Mouse (Mus musculus) urinary bladder, postnatal 25 days (tissue): Measurements from ENCODE around the gene Tamm41.

ENCODE experiments used
- DNase-seq: peaks from one replicate; pipeline ENCODE4 v3.0.0; 2022; ENCODE audit warnings: low spot score

Tamm41 gene

DNA sequence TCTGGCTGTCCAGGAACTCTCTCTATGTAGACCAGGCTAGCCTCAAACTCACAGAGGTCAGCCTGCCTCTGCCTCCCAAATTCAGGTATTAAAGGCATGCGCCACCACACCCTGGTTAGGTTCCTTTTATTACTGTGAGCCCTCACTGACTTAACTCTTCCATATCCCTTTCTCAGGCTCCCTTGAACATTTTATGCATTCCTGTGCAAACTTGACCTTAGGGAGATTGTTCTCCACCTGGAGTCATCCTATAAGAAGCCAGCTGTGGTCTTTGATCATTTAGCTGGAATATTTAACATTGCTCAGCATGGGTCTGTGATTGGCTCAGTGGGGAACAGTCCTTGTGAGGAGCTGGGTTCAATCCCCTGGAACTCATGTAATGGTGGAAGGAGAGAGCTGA is 63.3 kb downstream of the Tamm41 start:
- DNase-seq: no peak

DNA sequence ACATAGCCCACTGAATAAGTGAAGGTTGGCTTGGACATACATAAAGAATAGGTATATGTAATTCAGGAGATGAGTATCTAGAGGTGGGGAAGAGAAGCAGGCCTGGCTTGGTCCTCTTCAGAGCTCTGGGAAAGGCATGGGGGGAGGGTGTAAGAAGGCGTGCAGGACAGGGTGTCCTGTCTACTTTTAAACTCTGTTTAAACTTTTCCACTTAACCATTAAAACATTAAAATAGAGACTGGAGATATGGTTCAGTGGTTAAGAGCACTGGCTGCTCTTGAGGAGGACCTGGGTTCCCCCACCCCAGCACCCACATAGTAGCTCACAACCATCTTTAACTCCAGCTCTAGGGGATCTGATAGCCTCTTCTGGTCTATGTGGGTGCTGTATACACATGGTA is 64.7 kb downstream of the Tamm41 start:
- DNase-seq: no peak

DNA sequence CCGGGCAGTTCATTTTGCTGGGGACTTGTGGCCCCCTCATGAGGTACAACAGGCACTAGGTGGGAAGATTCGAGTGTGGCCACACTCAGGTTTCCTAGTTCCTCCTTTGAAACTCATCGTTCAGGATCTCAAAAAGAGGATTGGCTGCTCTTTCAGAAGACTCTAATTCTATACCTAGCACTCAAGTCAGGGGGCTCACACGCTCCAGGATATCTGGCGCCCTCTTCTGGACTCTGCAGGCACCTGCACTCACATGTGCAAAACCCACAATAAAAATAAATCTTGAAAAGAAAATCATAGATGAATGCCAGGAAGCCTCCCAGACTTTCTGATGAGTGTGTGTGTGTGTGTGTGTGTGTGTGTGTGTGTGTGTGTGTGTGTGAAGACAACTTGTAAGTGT is 66.8 kb downstream of the Tamm41 start:
- DNase-seq: no peak

DNA sequence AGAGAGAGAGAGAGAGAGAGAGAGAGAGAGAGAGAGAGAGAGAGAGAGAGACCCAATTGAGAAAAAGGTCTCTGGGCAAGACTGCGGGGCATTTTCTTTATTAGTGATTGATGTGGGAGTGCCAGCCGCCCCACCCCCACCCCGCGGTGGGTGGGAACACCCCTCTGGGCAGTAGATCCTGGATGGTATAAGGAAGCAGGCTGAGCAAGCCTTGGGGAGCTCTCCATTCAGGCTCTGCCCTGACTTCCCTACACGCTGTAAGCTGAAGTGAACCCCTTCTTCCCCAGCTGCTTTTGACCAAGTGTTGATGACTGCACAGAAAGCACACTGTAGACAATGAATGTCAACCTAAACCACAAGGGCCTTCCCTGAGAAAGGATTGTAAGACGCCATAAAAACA is 67.3 kb downstream of the Tamm41 start:
- no peak for DNase-seq

DNA sequence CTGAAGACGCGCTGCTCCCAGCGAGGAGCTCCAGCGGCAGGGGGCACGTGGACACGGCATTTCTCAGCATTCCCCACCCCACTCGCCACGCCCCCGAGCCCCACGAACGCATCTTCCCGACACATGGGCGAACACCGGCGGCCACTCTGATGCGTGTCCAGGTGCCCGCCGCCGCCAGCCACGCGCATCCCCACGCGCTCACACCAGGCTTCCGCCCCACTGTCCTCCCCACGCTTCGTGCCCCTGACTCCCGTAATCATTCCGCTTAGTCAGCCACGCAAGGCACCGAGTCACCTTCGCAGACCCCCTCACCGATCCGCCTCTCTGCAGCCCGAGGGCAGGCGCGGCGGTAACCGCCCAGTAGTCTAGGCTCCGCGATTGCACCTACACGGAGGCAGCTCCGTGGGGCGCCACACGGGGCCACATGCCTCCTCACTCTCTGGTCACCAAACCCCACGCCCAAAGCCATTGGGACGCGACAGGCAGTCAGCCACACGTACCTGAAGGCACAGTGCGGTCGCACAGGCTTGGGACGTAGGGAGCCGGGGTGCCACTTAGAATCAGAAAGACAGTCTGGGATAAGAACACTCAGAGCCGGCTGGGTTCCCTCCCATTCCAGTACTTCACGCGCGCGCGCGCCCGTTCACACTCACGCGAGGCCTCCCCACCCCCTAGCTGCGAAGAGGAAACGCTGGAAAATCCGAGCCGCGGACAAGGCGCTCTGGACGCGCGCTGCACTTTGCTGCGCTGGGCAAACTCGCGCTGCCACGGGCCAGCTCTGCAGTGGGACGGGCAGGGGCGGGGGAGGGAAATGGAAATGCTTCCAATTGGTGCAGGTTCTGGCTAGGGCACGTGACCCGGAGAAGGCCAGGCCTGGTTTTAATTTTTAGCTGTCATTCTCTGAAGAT is 68.2 kb downstream of the Tamm41 start, which contains the start of gene Vgll4:
Gene Vgll4 (minus strand): TSS at position 782 of the 908 bp plus-strand sequence.
- DNase-seq: peak; percentile 67

DNA sequence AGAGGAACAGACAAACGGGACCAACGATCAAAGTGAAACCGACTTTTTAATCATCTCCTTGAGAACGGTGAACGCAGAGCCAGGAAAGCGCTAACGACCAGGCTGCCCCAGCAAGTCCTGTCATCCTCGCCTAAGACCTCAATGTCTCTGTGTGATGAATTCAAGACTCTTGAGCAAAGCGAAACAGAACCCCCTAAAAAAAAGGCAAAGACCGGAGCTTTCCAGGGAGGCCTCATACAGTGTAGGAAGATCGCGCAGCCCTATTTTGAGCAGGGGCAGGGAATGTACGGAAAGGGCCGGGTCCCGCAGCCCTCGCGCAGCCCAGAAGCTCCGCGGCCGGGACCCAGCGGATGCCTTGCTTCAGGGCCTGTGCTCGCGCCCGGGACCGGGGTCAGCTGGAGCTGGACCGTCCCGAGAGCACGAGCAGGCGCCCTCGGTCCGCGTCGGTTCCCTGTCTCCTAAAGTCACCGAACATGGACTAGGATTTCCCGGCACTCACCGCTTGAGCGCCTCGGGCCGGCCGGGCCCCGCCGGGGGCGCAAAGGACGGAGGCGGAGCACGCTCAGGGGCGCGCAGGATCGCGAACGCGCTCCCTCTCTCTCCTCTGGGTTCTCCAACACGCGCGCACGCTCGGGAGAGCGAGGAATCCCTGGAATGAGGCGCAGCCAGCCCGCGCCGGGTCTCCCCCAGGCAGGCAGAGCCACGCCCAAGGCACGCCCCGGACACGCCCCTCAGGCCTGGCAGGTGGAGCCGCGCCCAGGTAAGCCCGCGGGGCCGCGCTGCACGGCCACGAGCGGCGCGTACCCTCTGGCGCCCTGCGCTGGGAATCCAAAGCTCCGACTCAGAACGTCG is 69.1 kb downstream of the Tamm41 start:
- DNase-seq: peak; percentile 91

DNA sequence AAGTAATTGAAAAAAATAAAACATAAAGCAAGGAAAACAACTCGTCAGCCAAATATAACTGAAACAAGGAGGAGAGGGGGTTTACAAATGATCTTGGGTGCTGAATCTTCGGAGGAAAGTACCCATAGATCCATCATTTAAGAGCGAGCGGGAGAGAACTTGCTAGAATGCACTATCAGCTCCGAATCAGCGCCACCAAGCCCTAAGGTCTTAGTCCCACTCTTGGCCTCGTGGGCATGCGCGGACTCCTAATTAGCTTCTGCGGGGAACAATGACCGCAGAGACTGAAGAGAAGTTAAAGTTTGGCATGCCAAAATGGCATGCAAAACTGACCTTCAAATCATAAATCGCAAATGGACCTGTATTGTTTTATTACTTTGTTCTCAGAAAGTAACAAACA is 70.1 kb downstream of the Tamm41 start:
- DNase-seq: no peak

DNA sequence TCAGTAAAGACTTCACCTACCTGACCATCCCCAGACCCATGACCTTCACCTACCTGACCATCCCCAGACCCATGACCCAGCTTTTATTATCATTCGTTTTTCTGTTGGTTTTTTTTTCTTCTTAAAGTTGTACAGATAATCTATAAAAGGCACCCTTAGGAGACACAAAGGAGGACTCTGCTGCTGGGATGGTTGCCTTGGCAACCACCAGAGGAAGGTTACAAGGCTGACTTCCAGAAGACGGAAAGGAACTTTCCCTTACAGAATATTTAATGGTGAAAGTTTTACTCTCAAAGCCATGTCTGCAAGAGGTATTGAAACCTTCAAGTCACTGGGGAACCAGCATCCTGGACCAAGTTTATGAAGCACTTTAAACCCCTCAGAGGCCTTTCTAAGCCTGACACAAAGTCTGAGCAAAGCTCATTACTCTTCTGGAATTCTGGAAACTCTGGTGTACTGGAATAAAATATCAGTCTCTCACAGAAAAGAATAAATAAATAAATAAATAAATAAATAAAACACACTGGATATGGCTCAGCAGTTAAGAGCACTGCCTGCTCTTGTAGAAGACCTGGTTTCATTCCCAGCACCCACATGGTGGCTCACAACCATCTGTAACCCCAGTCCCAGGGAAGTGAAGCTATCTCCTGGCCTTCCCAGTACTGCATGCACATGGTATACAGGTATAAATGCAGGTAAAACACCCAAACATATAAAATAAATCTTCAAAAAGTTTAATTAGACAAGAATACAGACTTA is 71.1 kb downstream of the Tamm41 start:
- no peak for DNase-seq

DNA sequence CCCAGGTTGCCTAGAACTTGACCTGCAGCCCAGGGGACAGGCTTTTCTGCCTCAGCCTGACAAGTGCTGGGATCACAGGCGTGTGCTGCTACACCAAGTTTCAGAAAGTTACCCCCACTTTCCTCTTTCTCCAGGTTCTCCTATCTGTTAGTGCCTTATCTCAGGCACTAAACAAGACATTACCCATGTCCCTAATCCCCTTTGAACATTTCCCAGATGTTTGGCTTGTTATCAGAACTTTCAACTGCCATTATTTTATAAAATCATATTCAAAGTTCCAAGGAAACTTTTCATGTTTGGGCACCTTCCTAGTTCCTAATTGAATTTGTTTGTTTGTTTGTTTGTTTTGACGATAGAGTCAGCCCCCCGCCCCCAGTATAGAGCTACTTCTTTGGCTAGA is 71.9 kb downstream of the Tamm41 start:
- no peak for DNase-seq

DNA sequence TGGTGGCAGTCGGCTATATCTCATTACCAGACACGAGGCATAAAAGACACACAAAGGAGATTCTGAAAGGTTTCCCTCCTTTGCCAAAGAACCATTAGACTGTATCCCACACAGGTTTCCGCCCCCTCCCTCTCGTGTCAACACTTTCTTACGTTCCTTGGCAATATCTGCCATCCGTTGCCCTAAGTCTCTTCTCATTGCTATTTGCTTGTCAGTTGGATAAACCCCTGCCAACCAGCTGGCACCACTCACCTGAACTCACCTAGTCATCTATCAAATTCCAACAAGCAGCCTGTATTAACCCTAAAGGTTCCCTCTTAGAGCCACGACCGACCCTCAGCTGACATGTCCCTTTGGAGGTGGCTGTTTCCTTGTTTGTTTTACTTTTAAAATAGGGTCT is 72.3 kb downstream of the Tamm41 start:
- no peak for DNase-seq

DNA sequence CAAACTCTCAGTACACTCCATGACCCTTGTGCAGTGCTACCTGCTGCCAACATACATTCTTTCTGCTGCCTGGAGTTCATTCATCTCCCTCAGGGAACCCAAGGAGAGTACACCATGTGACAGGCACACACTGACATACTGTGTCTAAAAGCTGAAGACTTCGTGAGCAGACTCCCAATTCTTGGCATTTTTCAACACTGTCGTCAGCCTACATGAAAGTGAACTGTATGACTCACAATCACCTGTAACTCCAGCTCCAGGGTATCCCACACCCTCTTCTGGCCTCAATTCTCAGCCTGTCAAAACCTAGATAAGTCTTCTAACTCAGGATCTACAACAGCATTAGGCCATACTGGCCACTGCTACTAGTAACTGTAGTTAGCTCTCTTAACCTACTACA is 73.4 kb downstream of the Tamm41 start:
- DNase-seq: no peak

DNA sequence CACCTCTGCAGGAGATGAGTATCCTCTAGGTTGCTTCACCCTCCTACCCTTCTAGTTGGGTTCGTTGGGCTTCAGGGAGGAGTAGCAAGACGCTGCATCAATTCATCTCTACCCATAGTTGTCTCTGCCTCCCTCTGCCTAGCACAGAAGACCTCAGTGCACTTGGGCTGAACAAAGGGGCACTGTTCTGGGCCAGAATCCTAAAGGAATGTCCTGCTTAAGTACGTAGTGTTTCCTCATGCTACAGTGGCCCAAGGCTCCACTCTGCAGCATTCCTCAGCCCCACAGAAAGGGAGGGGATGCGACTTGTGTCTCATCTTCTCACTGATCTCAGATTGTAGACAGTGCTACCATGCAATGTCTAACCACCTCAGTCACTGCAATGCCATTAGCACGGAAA is 74.0 kb downstream of the Tamm41 start:
- no peak for DNase-seq

DNA sequence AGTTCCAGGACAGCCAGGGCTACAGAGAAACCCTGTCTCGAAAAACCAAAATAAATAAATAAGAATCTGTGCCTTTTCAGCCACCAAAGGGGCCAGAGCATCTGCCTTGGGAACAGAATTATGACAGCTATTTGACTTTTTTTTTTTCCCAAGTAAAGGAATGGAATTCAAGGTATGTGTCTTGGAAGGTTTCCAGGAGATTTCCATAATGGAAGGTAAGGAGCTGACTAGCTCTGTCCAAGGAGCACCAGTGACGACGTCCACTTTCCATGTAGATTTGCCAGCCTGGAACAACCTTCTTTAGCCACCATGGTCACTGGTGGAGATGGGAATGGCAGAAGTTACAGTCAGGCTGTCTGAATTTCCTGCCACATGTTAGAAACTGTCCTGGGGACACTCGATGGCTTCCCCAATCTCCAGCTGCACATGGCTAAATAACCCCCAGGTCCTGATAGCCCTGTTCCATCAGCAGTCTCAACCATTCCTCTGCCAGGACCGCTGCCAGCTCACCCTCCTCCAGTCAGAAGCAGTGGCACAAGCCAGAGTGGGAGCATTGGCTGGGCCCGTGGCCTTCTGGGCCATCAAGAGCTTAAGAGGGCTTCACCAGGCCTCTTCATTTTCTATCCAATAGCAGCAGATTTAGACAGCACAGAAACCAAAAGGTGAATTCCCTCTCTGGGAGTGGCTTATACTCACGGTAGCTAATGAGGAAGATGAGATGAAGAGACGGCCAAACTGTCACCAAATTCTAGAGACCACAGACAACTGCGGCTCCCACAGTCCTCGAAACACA is 76.2 kb downstream of the Tamm41 start:
- DNase-seq: no peak

DNA sequence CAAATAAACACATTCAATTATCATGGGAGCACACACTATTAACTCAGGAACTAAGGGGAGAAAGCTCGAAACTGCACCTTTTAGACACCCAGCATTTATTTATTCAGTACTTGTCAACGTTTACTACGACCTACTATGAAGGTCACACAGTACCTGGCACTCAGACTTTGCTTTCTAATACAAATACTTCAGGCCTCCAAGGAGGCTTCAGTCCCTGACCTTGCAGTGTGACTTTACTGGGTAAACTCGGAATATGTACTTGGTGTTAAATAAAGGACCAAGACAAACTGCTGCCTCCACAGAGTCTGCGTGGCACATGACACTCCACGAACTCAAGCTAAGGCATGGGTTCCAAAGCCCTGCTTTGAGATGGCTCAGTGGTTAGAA is 78.7 kb downstream of the Tamm41 start:
- DNase-seq: no peak

DNA sequence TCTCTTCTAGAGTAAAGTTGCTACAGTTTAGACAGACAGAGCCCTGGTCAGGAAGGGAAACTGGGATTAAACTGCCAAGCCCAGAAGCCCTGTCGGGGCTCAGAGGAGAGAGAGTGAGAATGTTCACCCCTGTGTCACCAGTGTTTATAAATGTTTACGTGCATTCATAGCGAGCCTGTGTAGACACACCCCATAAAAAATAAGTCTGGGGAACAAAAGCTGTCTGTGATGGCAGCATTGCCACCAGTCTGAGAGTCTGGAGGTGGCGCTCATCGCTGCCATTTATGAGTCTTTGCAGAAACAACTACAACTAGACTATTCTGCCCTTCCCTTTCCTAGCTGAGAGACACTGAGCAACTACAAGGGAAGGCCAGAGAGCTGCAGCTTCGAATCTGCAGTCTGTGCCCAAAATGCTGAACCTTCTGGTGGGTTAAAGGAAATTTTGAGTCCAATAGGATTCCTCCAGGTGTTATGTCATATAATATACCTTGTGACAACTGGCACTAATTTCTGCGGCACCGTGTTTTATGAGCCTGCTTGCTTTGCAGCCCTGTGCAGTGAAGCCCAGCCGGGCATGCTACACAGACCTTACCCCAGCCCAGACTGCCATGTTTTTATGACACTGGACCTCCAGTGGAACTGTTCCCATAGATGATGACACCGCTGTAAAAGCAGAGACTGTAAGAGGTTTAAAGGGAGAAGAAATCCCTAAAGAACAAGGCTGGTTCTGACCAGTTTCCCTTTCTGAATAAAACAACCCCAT is 79.2 kb downstream of the Tamm41 start:
- DNase-seq: no peak

DNA sequence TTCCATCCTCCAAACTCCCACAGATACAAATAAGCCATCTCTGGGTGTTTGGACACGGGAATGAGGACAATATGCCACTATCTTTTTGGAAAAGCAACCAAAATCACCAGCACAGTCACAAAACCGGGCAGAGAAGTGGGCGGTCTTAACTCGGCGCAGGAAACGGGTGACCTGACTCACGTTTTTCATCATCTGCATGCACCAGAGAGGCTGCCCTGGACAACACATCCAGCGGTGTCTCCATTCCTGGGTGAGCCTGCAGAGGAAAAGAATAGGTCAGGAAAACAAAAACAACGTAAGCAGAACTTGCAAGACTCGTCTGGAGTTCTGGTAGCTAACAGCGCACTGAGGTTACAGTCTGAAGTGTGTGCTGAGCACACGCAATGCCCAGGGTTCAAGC is 79.9 kb downstream of the Tamm41 start:
- DNase-seq: no peak

DNA sequence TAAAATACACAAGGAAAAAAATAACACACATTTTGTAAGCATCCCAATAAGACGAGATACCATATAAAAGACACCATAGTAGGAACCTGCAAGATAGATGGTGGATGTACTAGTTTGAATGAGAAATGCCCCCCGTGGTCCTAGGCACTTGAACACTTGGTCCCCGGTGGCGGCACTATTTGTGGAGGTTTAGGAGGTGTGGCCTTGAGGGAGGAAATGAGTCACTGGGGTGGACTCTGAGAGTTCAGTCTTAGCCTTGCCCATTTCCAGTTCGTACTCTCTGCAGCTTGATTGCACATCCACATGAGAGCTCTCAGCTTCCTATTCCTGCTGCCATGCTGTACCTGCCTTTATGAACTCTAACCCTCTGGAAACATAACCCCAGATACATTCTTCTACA is 83.2 kb downstream of the Tamm41 start:
- DNase-seq: no peak
